Mouse (Mus musculus) T-helper 17 cell (primary cell): ENCODE data around the gene Smarca1.

Experiments used
- in situ Hi-C, 2 experiments: fragments of 300-600 bp; cut with MboI, MseI; formaldehyde crosslinking; loops; 1 replicate in 1 of 2; 2 replicates in 1 of 2; pipeline ENCODE4 v1.15.1; 2025; ENCODE audit warnings: high pct_unique_total_duplicates in 2 of 2

Gene Smarca1

GRCm38 (mm10) chrX:47764440-47764839 is 128.3 kb downstream of the Smarca1 start:
- in situ Hi-C loops, result no loop called here

- in situ Hi-C loops, result no loop called here
Measured at GRCm38 (mm10) chrX:47760212-47760611, 132.6 kb downstream of the Smarca1 start.
